ENCODE assay signal across 12 mouse cellular contexts in genomic region chr10:24534901-24535300, GRCm38 (mm10).
DNase-seq lines count a peak whose midpoint lies in the region; ATAC-seq and TF ChIP-seq lines count a peak whose summit lies in the region.
"Had no signal": no experiment of that assay in that cellular context is flagged by ENCODE, and none has a peak within 500 bp of the region (broad histone marks: within the 10 kb centered on the region; RNA-seq: fewer than 3 reads in every experiment).

No protein-coding gene starts in this region.

- no peak for TF ChIP-seq CTCF in liver, postnatal 0 days (IDR thresholded peaks at IDR 0.05; ENCODE audit: low read depth)

- no peaks in the 10 kb centered on the region for H3K4me1 ChIP-seq in liver, postnatal 0 days (ENCODE audit: insufficient read depth)
- H3K4me1 ChIP-seq in forebrain, embryonic 16.5 days (replicated peaks; ENCODE audit: control insufficient read depth, insufficient read depth, low read length) = no peaks in the 10 kb centered on the region
- H3K4me1 ChIP-seq: forebrain, embryonic 12.5 days had no signal

- 87% methylated on average over 11 of the region's 11 CpGs for WGBS in liver, postnatal 0 days (ENCODE audit: insufficient replicate concordance)
- WGBS in forebrain, embryonic 16.5 days = 87% methylated on average over 11 of the region's 11 CpGs

- no peak overlapping the region for H3K4me2 ChIP-seq in liver, postnatal 0 days (ENCODE audit: low read depth, low read length)
- H3K4me2 ChIP-seq in forebrain, embryonic 16.5 days (ENCODE audit: low read length) = no peak overlapping the region
- H3K4me2 ChIP-seq: forebrain, embryonic 12.5 days; heart, embryonic 13.5 days had no signal

- no peak for TF ChIP-seq EP300 in liver, postnatal 0 days (IDR thresholded peaks at IDR 0.05; ENCODE audit: low read depth)

- no peaks in the 10 kb centered on the region for H3K9me3 ChIP-seq in liver, postnatal 0 days (ENCODE audit: low read length)
- H3K9me3 ChIP-seq in forebrain, embryonic 16.5 days (ENCODE audit: control insufficient read depth, low read length) = no peaks in the 10 kb centered on the region
- H3K9me3 ChIP-seq: forebrain, embryonic 12.5 days; heart, embryonic 13.5 days had no signal

- DNase-seq in cerebellum, postnatal 10 days = peak; percentile 8 to 21
- DNase-seq in liver = peak; percentile 3
- DNase-seq in liver, postnatal 0 days = no peak
- DNase-seq in heart, postnatal 4 days = peak; percentile 6
- DNase-seq in lung, postnatal 25 days (ENCODE audit: low spot score) = peak; percentile 61
- no peak for DNase-seq in MN1 (ENCODE audit: low spot score)
- DNase-seq: layer of hippocampus, adult 9-11 months; retina, postnatal 1 day had no signal

- H3K9ac ChIP-seq in liver, postnatal 0 days (replicated peaks) = no peak overlapping the region
- no peak overlapping the region for H3K9ac ChIP-seq in forebrain, embryonic 16.5 days (replicated peaks; ENCODE audit: low read depth, low read length)
- H3K9ac ChIP-seq: forebrain, embryonic 12.5 days; heart, embryonic 13.5 days had no signal

- H3K36me3 ChIP-seq in liver, postnatal 0 days (replicated peaks; ENCODE audit: insufficient read depth, low read length) = no peaks in the 10 kb centered on the region
- H3K36me3 ChIP-seq in forebrain, embryonic 16.5 days (ENCODE audit: control insufficient read depth, insufficient read depth) = no peaks in the 10 kb centered on the region
- H3K36me3 ChIP-seq: forebrain, embryonic 12.5 days; heart, embryonic 13.5 days had no signal

- H3K27me3 ChIP-seq in liver, postnatal 0 days (ENCODE audit: insufficient read depth, low read length) = no peaks in the 10 kb centered on the region
- H3K27me3 ChIP-seq in forebrain, embryonic 16.5 days (replicated peaks; ENCODE audit: control insufficient read depth, insufficient read depth, low read length) = no peaks in the 10 kb centered on the region
- H3K27me3 ChIP-seq: forebrain, embryonic 12.5 days; heart, embryonic 13.5 days had no signal

- no peak for ATAC-seq in cerebellum, adult (ENCODE audit: insufficient number of reproducible peaks, low FRiP score, low TSS enrichment)
- ATAC-seq in liver, postnatal 0 days = no peak
- ATAC-seq in forebrain, embryonic 16.5 days = no peak

- no peak overlapping the region for H3K4me3 ChIP-seq in liver, postnatal 0 days (ENCODE audit: low read depth, low read length)
- H3K4me3 ChIP-seq in forebrain, embryonic 16.5 days (replicated peaks; ENCODE audit: low read length) = no peak overlapping the region
- H3K4me3 ChIP-seq: forebrain, embryonic 12.5 days; heart, embryonic 13.5 days had no signal

- no peak overlapping the region for H3K27ac ChIP-seq in liver, postnatal 0 days (ENCODE audit: low read depth)
- no peak overlapping the region for H3K27ac ChIP-seq in forebrain, embryonic 16.5 days (ENCODE audit: low read length)
- H3K27ac ChIP-seq: forebrain, embryonic 12.5 days; heart, embryonic 13.5 days had no signal

Comparison
In these comparisons a context has a peak if more than half of its experiments do, and no peak if none do; other contexts are left out.
1. DNase-seq: peak in cerebellum, postnatal 10 days (2 of 2), liver (single experiment), heart, postnatal 4 days (single experiment) and lung, postnatal 25 days (single experiment); none in liver, postnatal 0 days (single experiment) and MN1 (single experiment).